ENCODE assay signal across 13 mouse cellular contexts in genomic region chr15:78937963-78938362, GRCm38 (mm10).
"Had no signal": no experiment of that assay in that cellular context is flagged by ENCODE, and none has a peak within 500 bp of the region (broad histone marks: within the 10 kb centered on the region; RNA-seq: fewer than 3 reads in every experiment).

No protein-coding gene starts in this region.

- H3K9me3 ChIP-seq: limb, embryonic 15.5 days; liver, embryonic 13.5 days; midbrain, embryonic 10.5 days; midbrain, embryonic 15.5 days had no signal

- ATAC-seq: midbrain, embryonic 15.5 days had no signal

- H3K4me3 ChIP-seq: left cerebral cortex, adult 2 months; limb, embryonic 15.5 days; liver, embryonic 13.5 days; midbrain, embryonic 10.5 days; midbrain, embryonic 15.5 days had no signal

- DNase-seq: kidney, adult 11 months; kidney, adult 9 months; kidney, postnatal 36 days; liver, embryonic 13.5 days; lung, adult 18-20 months; right cerebral cortex, adult 18-20 months; right cerebral cortex, postnatal 25 days; thymus, postnatal 36 days had no signal

- H3K27me3 ChIP-seq: limb, embryonic 15.5 days; liver, embryonic 13.5 days; midbrain, embryonic 15.5 days had no signal

- H3K27ac ChIP-seq: kidney, postnatal 0 days; left cerebral cortex, adult 2 months; limb, embryonic 15.5 days; midbrain, embryonic 10.5 days; midbrain, embryonic 15.5 days had no signal

- H3K4me2 ChIP-seq: limb, embryonic 15.5 days; midbrain, embryonic 15.5 days had no signal

- H3K9ac ChIP-seq: limb, embryonic 15.5 days; midbrain, embryonic 15.5 days had no signal
